Mouse (Mus musculus): ENCODE data around the gene Marcksl1.
A peak's percentile ranks its signal among the peaks of the same experiment; 100 is the strongest.

Gene Marcksl1

GRCm38 (mm10) chr4:129556532-129557223, 43.3 kb downstream of the Marcksl1 start:
- peak; percentile 78 for DNase-seq (ENCODE audit: low read depth, low spot score)

GRCm38 (mm10) chr4:129557256-129557808, 44.0 kb downstream of the Marcksl1 start:
- DNase-seq (ENCODE audit: low read depth, low spot score), result peak; percentile 79

DNA sequence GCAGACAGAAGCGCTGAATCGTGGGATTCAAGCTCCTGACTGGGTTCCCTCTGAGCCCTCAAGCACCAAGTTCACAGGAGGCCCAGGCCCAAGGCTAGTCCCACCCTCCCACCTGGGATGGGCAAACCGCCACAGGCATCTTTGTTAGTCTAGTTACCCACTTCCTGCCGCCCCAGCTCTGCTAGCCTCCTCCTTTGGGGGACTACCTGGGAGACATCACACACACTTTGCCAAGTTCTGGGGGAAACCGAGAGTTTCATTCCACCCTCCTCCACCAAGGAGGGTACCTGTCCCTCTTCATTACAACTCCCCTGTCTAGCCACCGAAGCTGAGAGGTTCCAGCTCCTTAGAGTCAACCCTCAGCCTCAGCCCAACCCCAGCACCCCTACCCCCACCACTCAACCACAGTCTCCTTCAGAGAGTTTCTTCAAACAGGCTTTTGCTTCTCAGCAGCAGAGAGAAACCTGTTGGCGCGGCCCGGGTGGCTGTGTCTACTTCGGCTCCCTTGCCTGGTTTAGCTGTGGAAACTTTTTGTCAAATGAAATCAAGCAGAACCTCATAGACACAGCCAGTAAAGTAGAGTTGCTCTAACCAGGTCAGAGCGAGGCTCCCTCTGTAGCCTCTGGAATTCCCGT, 45.1 kb downstream of the Marcksl1 start:
- no peak for DNase-seq (ENCODE audit: low read depth, low spot score)

- DNase-seq (ENCODE audit: low read depth, low spot score), result no peak
Observed at GRCm38 (mm10) chr4:129561184-129561583, 47.8 kb downstream of the Marcksl1 start.

GRCm38 (mm10) chr4:129563718-129564117, 50.3 kb downstream of the Marcksl1 start:
- no peak for DNase-seq (ENCODE audit: low read depth, low spot score)

GRCm38 (mm10) chr4:129565139-129565538, 51.8 kb downstream of the Marcksl1 start:
- DNase-seq (ENCODE audit: low read depth, low spot score), result no peak

Data from c-Kit-negative CD71-positive TER-119-positive erythroid progenitor cells, embryonic 14.5 days (primary cell).